Mouse (Mus musculus) layer of hippocampus, postnatal 36 days (tissue): ENCODE data around the gene Zcchc14. TPM values are rescaled to one million over a fixed set of nuclear protein-coding genes. Genes with fewer than 3 reads are reported as not detected.
A peak's percentile ranks its signal among the peaks of the same experiment; 100 is the strongest.
"Not testable (repeated sequence)": the region's sequence is repeated elsewhere in the genome, so short reads cannot be mapped to it uniquely, and the experiment has no call there.

ENCODE experiments used
- DNase-seq, 2 experiments: peaks; one replicate each; pipeline ENCODE4 v3.0.0; 2022
- total RNA-seq, 2 experiments: library from RNA; stranded (reverse); gene quantifications; 2 replicates each; pipeline ENCODE4 v1.2.3; 2021

The Zcchc14 gene
- total RNA-seq, 2 experiments from 2014 or later, result 93.6 to 102 TPM

DNA sequence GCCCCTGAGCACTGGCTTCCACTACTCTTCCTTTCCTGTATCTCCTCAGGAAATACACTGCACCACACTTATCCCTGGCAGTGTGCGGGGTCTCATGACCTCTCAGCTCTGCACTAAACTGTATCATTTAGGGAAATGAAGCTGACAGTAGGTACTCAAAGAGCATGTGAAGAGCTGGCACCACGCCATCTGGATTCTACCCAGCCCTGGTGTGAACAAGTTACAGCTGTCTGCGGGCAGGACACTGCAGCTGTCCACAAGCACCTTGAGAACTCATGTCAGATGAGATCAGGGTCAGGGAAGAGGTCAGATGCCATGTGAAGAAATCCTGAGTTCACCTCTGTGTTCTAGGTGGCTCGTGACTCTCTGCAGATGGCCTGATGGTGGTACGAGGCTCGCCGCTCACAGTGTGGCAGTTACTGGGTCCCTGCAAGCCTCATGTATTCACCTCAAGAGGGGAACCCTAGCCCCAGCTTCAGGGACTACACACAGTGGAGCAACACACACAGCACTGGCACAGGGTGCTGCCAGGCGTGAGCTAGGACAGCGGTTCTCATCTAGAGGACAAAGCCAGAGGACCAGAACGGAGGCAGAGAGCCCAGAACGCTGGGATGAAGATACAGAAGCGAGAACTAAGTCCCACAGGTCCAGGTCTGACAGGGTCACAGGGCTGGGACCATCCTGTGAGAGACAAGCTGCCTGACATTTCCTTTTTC lies 31.7 kb downstream of the Zcchc14 start:
- no peak for DNase-seq

DNA sequence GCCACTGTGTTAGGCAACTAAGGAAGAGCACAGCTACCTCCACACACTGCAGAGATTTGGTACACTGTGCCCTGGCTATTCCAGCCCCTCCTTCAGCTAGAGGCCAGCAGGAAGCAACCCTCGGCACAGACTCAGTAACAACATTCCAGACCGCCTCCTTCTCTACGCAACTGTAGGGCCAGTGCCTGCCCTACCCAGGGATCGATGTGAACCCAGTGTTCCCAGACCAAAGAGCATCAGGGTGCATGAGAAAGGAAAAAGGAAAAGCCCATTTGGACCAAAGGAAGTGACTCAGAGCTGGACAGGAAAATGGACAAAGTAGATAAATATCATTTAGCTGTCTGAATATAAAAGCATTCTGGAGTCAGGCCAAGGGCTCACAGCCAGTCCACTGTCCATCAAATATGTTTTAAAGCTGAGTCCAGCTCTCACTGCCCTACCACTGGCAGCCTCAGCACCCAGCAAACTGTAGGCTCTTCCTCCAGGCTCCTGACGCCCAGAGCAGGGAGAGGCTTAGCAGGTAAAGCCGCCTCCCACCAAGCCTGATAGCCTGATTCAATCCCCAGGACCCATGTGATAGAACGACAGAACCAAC lies 33.2 kb downstream of the Zcchc14 start:
- no peak for DNase-seq

- no peak for DNase-seq
Measured at GRCm38 (mm10) chr8:121613419-121613818, 39.3 kb downstream of the Zcchc14 start.

DNA sequence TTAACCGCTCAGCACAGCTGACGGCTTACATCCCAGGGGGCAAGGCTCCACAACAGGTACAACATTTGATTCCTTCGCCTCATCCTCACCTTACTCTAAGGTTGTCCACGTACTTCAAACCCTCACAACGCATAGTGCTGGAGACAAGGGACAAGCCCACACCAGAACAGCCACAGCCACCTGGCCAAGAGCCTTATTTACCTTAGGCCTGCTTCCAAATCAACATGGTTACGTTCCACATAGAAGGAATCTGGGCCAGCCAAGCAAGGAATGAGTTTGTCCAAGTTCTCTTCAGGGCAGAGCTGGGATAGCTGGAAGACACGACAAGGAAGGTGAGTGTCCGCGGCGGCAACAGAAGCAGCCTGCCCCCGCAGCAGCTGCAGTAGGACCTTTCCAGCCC lies 42.8 kb downstream of the Zcchc14 start:
- DNase-seq, result no peak

DNA sequence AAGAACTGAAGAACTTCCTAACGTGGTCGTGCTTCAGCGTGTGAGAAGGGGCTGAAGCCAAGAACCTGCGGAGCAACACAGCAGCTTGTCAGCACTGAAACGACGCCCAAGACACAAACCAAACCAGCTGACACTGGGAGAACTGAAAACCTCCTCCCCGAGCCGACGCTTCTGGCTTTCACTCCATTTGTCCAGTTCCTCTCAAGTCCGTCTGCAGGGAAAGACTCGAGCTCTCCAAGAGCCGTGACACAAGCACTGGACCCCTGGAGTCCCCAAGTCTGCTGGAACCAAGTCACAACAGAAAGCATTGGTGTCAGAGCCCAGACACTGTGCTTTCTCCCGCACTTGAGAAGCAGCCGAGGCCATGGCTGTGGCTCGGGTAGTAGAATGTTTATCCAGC lies 43.5 kb downstream of the Zcchc14 start:
- no peak for DNase-seq

- no peak for DNase-seq
Measured at GRCm38 (mm10) chr8:121607661-121608060, 45.0 kb downstream of the Zcchc14 start.

DNA sequence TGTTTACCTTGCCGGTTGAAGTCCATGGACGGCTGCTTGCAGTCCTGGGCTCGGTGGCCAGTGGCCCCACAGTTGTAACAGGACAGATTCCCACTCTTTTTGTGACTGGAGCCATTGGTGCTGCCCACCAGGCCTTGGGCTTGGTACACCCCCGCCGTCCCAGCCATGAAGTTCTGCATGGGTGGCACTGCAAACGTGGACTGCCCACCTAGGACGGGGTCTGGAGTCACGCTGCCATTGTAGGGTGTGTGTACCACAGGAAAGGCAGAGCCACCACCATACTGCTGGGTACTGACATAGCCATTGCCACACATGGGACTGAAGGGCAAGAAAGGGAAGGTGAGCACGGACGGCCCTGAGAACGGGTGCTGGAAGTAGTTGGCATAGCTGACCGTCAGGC lies 48.9 kb downstream of the Zcchc14 start:
- DNase-seq, result no peak

DNA sequence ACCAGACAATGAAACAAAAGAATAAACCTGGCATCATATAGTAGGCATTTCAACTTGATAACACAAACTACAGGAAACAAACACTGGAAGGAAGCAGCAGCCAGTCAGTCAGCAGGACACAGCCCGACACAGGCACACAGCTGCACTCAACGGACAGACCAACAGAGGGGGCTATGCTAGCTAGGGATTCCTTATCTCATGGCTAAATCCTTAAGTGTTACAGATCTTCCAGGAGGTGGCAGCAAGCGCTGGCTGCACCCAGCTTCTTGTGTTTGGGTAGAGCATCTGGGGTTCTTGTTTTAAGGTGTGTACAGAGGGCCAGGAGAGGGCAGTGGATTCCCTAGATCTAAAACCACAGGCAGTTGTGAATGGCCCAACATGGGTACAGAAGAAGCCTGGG lies 49.8 kb downstream of the Zcchc14 start:
- DNase-seq, result peak; percentile 61 to 65

DNA sequence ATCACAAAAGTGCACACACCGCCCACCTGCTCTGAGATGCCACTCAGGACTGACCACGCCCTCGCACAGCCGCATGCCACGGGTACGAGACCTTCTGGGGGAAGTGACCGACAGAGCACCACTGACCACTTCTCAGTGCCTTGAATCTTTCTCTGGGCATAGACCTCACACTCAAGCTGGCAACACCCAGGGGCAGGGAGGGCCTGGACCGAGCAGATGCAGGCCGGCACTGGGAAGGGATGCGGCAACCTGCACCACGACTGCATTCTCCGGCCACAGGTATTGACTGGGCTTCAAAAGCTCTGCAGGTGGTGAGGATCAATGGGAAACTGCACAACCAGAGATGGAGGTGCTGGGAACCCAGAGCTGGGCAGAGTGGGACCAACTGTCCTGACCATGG lies 50.3 kb downstream of the Zcchc14 start:
- DNase-seq, result no peak

DNA sequence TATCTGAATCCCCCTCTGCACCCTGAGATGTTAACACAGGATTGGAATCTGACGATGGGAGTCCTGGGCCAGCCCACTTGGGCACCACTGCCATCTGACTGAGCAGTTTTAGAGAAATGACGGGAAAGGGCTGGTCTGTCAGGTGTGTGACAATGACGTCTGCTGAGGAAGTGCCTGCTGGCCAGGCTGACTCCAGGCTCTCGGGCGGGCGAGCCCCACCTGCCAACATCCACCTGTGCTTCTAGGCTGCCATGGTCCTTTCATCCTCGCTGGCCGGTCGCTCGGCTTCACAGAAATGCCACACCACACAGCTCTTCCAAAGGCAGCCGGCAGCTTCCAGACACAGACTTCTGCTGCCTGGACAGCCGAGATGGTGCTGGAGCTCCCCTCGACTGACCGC lies 52.9 kb downstream of the Zcchc14 start:
- DNase-seq, result no peak

DNA sequence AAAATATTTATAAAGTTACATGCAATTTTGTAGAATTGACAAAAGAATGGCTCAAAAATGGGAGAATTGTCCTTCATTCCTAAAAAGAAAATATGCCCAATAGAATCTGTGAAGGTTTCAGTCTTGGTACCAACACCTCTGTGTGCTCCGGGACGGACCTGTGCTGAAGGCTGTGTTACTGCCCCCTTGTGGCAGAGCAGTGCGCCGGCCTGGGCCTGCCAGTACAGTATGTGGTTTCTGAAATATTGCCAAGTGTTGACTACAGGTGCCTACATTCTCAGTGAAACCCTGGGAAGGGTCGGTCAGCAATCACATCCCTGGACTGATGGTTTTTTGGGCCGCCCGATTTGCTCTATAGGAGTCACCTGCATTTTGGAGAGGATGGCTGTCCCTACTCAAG lies 53.8 kb downstream of the Zcchc14 start:
- peak; percentile 59 to 61 for DNase-seq

DNA sequence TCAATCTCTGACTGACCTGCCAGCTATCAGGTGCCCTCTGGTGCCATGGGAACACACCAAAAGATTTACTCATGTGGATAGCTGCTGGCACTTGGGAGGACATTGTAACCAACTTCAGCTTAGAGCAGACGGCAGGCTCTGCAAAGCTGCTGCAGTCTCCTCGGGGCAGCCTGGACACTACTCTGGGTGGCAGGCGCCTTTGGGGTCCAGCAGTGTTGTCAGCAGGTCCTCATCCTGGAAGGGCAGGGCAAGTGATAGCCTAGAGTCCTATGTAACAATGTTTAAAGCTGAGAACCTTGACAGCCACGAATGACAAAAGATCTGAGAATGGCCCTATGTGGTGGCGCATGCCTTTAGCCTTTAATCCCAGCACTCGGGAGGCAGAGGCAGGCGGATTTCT lies 54.5 kb downstream of the Zcchc14 start:
- DNase-seq, result no peak

DNA sequence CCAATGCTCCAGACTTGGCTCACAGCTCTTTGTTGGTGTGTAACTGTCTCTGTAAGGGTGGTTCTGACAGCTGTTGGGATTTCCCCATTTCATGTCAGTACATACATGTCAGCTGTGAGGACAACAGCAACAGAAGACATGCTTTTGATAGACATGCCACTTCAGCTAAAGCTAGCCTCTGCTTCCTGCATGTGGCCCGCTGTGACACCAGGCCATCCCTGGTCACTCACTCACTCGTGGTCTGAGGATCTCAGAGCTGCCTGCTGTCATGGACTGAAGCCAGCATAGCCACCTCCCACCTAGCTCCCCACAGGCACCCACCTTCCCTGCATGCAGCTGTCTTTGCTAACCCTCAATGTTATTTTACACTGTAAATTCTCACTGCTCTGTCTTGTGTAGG lies 55.2 kb downstream of the Zcchc14 start:
- not testable (repeated sequence) for DNase-seq

DNA sequence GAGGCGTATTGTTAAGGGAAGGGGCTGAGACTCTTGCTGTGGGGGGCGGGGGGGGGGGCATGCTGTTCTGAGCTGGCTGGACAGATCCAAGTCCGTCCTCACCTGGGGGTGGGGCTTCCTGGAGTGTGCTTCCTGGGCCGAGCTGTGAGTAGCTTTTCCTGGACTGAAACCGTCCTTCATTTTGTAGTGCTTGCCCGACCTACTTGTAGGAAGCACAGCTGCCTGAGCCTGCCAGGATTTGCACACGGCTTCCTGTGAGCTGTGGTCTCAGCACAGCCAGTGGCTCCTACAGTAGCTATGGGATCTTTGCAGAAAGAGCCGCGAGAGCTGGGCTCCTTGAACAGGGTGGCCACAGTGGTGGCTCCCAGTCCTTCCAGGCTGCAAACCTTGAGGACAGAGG lies 58.7 kb downstream of the Zcchc14 start:
- no peak for DNase-seq

- DNase-seq, result no peak
Measured at GRCm38 (mm10) chr8:121593293-121593692, 59.4 kb downstream of the Zcchc14 start.

DNA sequence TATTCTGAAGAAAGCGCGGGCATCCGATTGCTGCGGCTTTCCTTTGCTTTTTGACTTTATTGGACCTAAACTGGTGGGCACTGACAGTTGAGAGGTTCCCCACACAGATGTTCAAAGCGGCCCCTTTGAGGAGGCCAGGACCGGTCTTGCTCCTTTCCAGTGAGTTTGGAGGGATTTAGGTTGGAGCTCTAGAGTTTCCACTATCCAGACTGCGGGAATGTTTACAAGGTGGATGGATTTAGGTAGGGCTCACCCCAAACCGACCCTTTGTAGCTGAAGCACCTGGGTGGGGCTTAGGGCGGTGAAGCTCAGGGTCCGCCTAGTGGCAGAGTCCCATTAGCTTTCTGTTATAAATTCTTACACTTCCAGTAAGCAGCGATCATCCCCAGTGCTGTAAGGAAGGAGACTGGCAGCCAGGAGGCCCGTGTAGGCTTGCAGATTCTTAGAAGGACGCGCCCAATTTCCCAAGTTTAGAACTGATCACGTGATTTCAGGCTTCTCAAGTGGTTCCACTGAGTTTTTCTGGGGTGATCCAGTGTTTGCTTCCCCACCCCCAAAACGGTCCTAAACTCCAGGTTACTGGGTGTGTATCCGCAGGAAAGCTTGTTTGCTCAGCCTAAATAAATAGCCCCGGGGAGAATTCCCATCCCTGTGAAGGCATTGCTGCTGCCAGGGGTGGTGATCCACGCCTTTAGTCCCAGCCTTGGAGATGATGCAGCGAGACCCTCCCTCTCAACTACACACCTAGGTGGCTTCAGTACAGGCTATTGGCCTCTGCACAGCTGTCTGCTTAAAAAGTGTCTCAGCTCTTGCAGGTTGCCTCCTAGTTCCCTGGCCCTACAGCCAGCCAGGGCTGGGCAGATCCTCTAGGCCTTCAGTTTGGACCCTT lies 61.3 kb downstream of the Zcchc14 start:
- no peak for DNase-seq

DNA sequence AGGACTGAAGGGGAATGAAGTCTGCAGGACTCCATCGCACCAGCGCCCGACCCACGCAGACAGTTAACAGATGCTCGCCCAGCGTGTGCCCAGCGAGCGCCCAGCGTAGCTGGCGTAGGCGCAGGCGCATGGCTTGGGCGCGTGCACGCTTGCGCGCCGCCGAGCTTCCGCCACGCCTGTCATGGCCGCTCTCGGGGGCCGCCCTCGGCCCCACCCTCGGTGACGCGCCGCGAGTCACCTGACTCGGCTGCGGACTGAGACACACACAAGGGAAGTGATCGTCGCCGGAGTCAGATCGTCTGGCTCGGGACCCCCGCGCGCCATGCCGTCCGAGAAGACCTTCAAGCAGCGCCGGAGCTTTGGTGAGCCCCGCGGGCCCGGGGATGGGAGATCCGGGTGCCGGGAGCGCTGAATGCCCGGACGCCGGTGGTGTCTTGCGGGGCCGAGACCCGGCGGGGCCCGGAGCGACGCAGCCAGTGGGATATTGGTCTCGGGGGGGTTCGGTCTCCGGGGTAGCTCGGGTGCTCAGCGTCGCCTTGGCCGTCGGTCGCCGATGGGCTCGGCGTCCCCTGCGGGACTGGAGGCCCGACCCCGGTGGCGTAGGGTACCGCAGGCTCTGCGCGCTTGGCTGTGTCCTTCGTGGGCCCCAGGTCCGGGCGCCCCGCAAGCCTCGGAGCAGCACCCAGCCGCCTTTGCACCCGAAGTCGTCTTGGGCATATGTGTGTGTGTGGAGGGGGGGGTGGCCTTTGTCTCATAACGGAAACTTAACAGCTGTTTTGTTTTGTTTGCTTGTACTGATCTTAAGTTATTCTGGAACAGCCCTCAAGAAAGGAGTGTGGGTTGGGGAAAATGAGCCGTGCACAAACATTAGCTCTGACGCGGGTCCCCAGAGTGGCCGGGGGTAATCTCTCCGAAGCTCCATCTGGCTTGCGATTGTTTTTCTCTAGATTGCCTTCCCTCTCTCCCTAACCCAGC lies 62.2 kb downstream of the Zcchc14 start, which contains the start of gene Map1lc3b:
Gene Map1lc3b, plus strand, starts transcription at position 159 of the 975 bp plus-strand sequence.
- DNase-seq, result peak; percentile 97

DNA sequence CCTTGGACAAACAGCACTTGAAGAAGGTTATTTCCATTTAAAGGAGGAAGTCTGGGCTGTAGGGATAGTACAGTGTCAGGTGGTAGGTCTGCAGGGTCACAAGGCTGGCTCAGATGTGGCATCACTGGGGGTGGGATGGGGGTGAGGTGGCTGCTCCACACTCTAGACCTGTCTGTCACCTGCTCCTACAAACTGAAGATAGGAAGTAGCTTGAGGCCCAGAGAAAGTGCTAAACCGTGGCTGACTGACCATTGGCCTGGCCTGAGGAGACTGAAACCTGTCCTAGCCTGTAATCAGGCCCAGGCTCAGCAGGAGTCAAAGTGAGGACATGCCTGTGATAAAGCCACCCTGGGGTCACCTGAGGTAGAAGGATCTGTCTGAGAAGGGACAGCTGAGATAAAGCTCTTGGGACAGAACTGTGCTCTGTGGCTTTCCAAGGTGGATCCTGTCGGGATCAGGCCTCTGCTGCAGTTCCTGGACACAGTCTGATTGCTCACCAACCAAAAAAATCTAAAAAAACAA lies 63.4 kb downstream of the Zcchc14 start:
- DNase-seq, result no peak

GRCm38 (mm10) chr8:121588750-121589149 lies 64.0 kb downstream of the Zcchc14 start:
- DNase-seq, result no peak

GRCm38 (mm10) chr8:121585159-121585825 lies 67.4 kb downstream of the Zcchc14 start:
- DNase-seq, result peak; percentile 99

GRCm38 (mm10) chr8:121584730-121585129 lies 68.0 kb downstream of the Zcchc14 start:
- DNase-seq, result no peak
